Mouse (Mus musculus) G1E (cell line): ENCODE measurements around the gene Isy1.

ENCODE experiments used
- GATA1 ChIP-seq: IDR thresholded peaks from 2 replicates; pipeline ENCODE4 v1.6.1; 2012; ENCODE audit warnings: borderline replicate concordance, low read length, inconsistent platforms, mixed read lengths
- POLR2AphosphoS5 ChIP-seq: IDR thresholded peaks from 2 replicates; pipeline ENCODE4 v1.6.1; 2012; ENCODE audit warnings: low read depth, low read length, inconsistent platforms; ENCODE audit not compliant: insufficient replicate concordance

DNA sequence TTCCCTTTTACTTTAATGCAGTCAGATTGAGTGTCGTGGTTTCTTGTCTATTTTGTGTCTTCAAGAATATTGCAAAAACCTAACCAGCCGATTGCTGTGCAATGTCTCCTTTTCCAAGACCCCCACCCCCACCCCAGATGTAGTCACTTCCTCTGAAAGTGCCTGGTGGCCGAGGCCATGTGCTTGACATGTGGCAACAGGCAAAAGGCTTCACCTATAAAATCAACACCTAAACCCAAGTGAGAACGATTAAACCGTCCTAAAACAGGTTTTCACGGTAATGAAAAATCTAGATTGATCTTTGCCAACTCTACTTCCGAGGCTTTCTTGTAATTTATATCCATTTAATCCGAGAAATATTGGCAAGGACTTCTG is 11.2 kb upstream of the Isy1 start:
- TF ChIP-seq POLR2AphosphoS5: no peak
- TF ChIP-seq GATA1: no peak
